Mouse (Mus musculus): Measurements from ENCODE around the gene Gm20388.

GRCm38 (mm10) chr8:123083610-123084009 lies 3173.0 kb downstream of the Gm20388 start:
- TF ChIP-seq CTCF (IDR thresholded peaks at IDR 0.05; ENCODE audit: borderline replicate concordance, extremely low read depth, insufficient read depth, insufficient read length): no peak
- no peak for TF ChIP-seq POLR2A (IDR thresholded peaks at IDR 0.05; ENCODE audit: borderline replicate concordance, extremely low read depth, insufficient read depth, insufficient read length, poor library complexity, severe bottlenecking)

Measured in brain, embryonic 14.5 days (tissue).